In genomic region chr3:88561989-88562388, GRCm38 (mm10) we compare ENCODE assay signal across 13 mouse cellular contexts. TPM values are rescaled to one million over a fixed set of nuclear protein-coding genes. Genes with fewer than 3 reads are reported as not detected.
DNase-seq lines count a peak whose midpoint lies in the region; ATAC-seq and TF ChIP-seq lines count a peak whose summit lies in the region.
"Had no signal": no experiment of that assay in that cellular context is flagged by ENCODE, and none has a peak within 500 bp of the region (broad histone marks: within the 10 kb centered on the region; RNA-seq: fewer than 3 reads in every experiment).

No protein-coding gene starts in this region.

- H3K36me3 ChIP-seq in midbrain, embryonic 11.5 days (ENCODE audit: control insufficient read depth, insufficient read depth, low read length), result peaks cover 52% of the 10 kb centered on the region
- H3K36me3 ChIP-seq in midbrain, embryonic 13.5 days, result peaks cover 97% of the 10 kb centered on the region
- H3K36me3 ChIP-seq in myocyte (ENCODE audit: control insufficient read depth, insufficient read depth), result peaks cover 40% of the 10 kb centered on the region

- WGBS in midbrain, embryonic 11.5 days, result 75% methylated on average over 4 of the region's 4 CpGs
- 68% methylated on average over 4 of the region's 4 CpGs for WGBS in midbrain, embryonic 13.5 days

- TF ChIP-seq POLR2A in myocyte (IDR thresholded peaks at IDR 0.05; ENCODE audit: insufficient read length, low read depth), result no peak

- no peak overlapping the region for H3ac ChIP-seq in myocyte (ENCODE audit: control insufficient read depth, insufficient read length)

- no peaks in the 10 kb centered on the region for H3K27me3 ChIP-seq in midbrain, embryonic 11.5 days (ENCODE audit: control insufficient read depth, insufficient read depth, low read length)
- no peaks in the 10 kb centered on the region for H3K27me3 ChIP-seq in midbrain, embryonic 13.5 days
- no peaks in the 10 kb centered on the region for H3K27me3 ChIP-seq in myocyte (ENCODE audit: control insufficient read depth, insufficient read depth, insufficient read length)
- H3K27me3 ChIP-seq: limb, embryonic 15.5 days; stomach, embryonic 15.5 days had no signal

- DNase-seq in midbrain, embryonic 11.5 days (ENCODE audit: low spot score, missing footprints), result no peak
- peak; percentile 80 for DNase-seq in Muller cell, postnatal 12 days (ENCODE audit: inconsistent ontology term)
- DNase-seq in kidney, adult 11 months, result peak; percentile 67
- no peak for DNase-seq in adipocyte (ENCODE audit: low spot score)
- no peak for DNase-seq in heart, postnatal 10 days
- DNase-seq: right cerebral cortex, adult 18-20 months had no signal

- no peak overlapping the region for H3K27ac ChIP-seq in midbrain, embryonic 11.5 days (ENCODE audit: low read depth, low read length)
- H3K27ac ChIP-seq in midbrain, embryonic 13.5 days, result no peak overlapping the region
- H3K27ac ChIP-seq: heart, embryonic 10.5 days; limb, embryonic 15.5 days; stomach, embryonic 15.5 days had no signal

- peaks cover 7% of the 10 kb centered on the region for H3K79me2 ChIP-seq in myocyte (ENCODE audit: control insufficient read depth, insufficient read depth)

- H3K9ac ChIP-seq in midbrain, embryonic 11.5 days (ENCODE audit: low read length), result no peak overlapping the region
- no peak overlapping the region for H3K9ac ChIP-seq in midbrain, embryonic 13.5 days (replicated peaks)
- H3K9ac ChIP-seq: limb, embryonic 15.5 days; stomach, embryonic 15.5 days had no signal

- no peak overlapping the region for H3K4me3 ChIP-seq in midbrain, embryonic 11.5 days (ENCODE audit: low read depth, low read length)
- H3K4me3 ChIP-seq in midbrain, embryonic 13.5 days (replicated peaks), result no peak overlapping the region
- H3K4me3 ChIP-seq in myocyte, result no peak overlapping the region
- H3K4me3 ChIP-seq: heart, embryonic 10.5 days; limb, embryonic 15.5 days; stomach, embryonic 15.5 days had no signal

- no peaks in the 10 kb centered on the region; the same call in 1 of the 2 replicates for H3K4me1 ChIP-seq in midbrain, embryonic 11.5 days (ENCODE audit: control insufficient read depth, insufficient read depth, low read length)
- peaks cover 5% of the 10 kb centered on the region for H3K4me1 ChIP-seq in midbrain, embryonic 13.5 days (replicated peaks)
- H3K4me1 ChIP-seq: heart, embryonic 10.5 days; limb, embryonic 15.5 days; stomach, embryonic 15.5 days had no signal

- intact Hi-C loops in heart, postnatal 10 days (cut with DNase I), result no loop called here

- no peak overlapping the region for H3K4me2 ChIP-seq in midbrain, embryonic 11.5 days
- H3K4me2 ChIP-seq in midbrain, embryonic 13.5 days (replicated peaks), result no peak overlapping the region
- H3K4me2 ChIP-seq in myocyte (ENCODE audit: low read depth), result peak overlapping the region; percentile 47
- H3K4me2 ChIP-seq: limb, embryonic 15.5 days; stomach, embryonic 15.5 days had no signal

- no peaks in the 10 kb centered on the region for H3K9me3 ChIP-seq in midbrain, embryonic 11.5 days (ENCODE audit: control insufficient read depth, low read length)
- H3K9me3 ChIP-seq in midbrain, embryonic 13.5 days, result no peaks in the 10 kb centered on the region
- H3K9me3 ChIP-seq: heart, embryonic 10.5 days; limb, embryonic 15.5 days; stomach, embryonic 15.5 days had no signal

- peak; percentile 54; the same call in 1 of the 2 replicates for ATAC-seq in midbrain, embryonic 11.5 days (ENCODE audit: low FRiP score)
- ATAC-seq in midbrain, embryonic 13.5 days, result no peak
- ATAC-seq: intestine, postnatal 0 days had no signal

TF ChIP-seq in myocyte, 11 proteins besides CTCF, POLR2A, EP300 and RAD21:
- TF ChIP-seq REST (IDR thresholded peaks at IDR 0.05; ENCODE audit: insufficient read depth, insufficient read length), result no peak
- TF ChIP-seq MYOG (IDR thresholded peaks at IDR 0.05; ENCODE audit: control insufficient read depth in 1 of 3, insufficient read depth in 1 of 3, insufficient read length in 2 of 3, low read depth in 2 of 3), result peak in 1 of 3 experiments; percentile 51
- TF ChIP-seq POLR2AphosphoS2 (IDR thresholded peaks at IDR 0.05; ENCODE audit: insufficient read length, low read depth), result no peak
- peak in 1 of 3 experiments; percentile 10 for TF ChIP-seq MYOD1 (IDR thresholded peaks at IDR 0.05; ENCODE audit: control insufficient read depth in 1 of 3, insufficient read length in 2 of 3, low read depth in 2 of 3)
- no peak for TF ChIP-seq MAX (IDR thresholded peaks at IDR 0.05; ENCODE audit: low read depth)
- peak; percentile 53 for TF ChIP-seq USF1 (IDR thresholded peaks at IDR 0.05; ENCODE audit: low read depth)
- TF ChIP-seq CEBPB (IDR thresholded peaks at IDR 0.05; ENCODE audit: insufficient read depth, poor library complexity, severe bottlenecking), result no peak
- TF ChIP-seq E2F4 (IDR thresholded peaks at IDR 0.05; ENCODE audit: insufficient read depth), result no peak
- no peak for TF ChIP-seq SRF (IDR thresholded peaks at IDR 0.05; ENCODE audit: control insufficient read depth, insufficient read length, low read depth)
- TF ChIP-seq TCF12 (IDR thresholded peaks at IDR 0.05; ENCODE audit: insufficient read depth, poor library complexity, severe bottlenecking), result no peak
- no peak for TF ChIP-seq TCF3 (IDR thresholded peaks at IDR 0.05; ENCODE audit: insufficient read length, low read depth)
TF ChIP-seq in myocyte: peak in this region for 3.

RNA-seq across cellular contexts. Expression of gene Ubqln4, which starts 8.4 kb away (rescaled TPM):
- 72.4 and 73.0 TPM in 2 replicates for polyA plus RNA-seq in midbrain, embryonic 11.5 days (2014; fragmentation: Nextera tagmentation; extraction: Ambion mirVana)
- polyA plus RNA-seq in midbrain, embryonic 13.5 days (2015; fragmentation: Nextera tagmentation; extraction: Ambion mirVana), result 39.1 and 46.7 TPM in 2 replicates
- 44.9 TPM for polyA plus RNA-seq in myocyte (2012; fragmentation: generic; extraction: Trizol)
- total RNA-seq in heart, postnatal 10 days (2021), result 10 to 100 TPM; 56.5 to 57.2 TPM

RNA-seq across cellular contexts. Expression of gene Lamtor2, which starts 9.1 kb away (rescaled TPM):
- polyA plus RNA-seq in midbrain, embryonic 11.5 days (2014; fragmentation: Nextera tagmentation; extraction: Ambion mirVana), result 87.2 and 103 TPM in 2 replicates
- 181 and 182 TPM in 2 replicates for polyA plus RNA-seq in midbrain, embryonic 13.5 days (2015; fragmentation: Nextera tagmentation; extraction: Ambion mirVana)
- 165 TPM for polyA plus RNA-seq in myocyte (2012; fragmentation: generic; extraction: Trizol)
- 10 to 100 TPM; 87.3 to 94.0 TPM for total RNA-seq in heart, postnatal 10 days (2021)

RNA-seq across cellular contexts. Expression of gene Ssr2, which starts 13.7 kb away (rescaled TPM):
- polyA plus RNA-seq in midbrain, embryonic 11.5 days (2014; fragmentation: Nextera tagmentation; extraction: Ambion mirVana), result 154 and 157 TPM in 2 replicates
- polyA plus RNA-seq in midbrain, embryonic 13.5 days (2015; fragmentation: Nextera tagmentation; extraction: Ambion mirVana), result 142 and 148 TPM in 2 replicates
- 294 TPM for polyA plus RNA-seq in myocyte (2012; fragmentation: generic; extraction: Trizol)
- 100 to 1,000 TPM; 127 to 130 TPM for total RNA-seq in heart, postnatal 10 days (2021)

RNA-seq across cellular contexts. Expression of gene Rab25, which starts 13.9 kb away (rescaled TPM):
- 0.25 and 0.86 TPM in 2 replicates for polyA plus RNA-seq in midbrain, embryonic 11.5 days (2014; fragmentation: Nextera tagmentation; extraction: Ambion mirVana)
- polyA plus RNA-seq in midbrain, embryonic 13.5 days (2015; fragmentation: Nextera tagmentation; extraction: Ambion mirVana), result not detected in 2 replicates
- polyA plus RNA-seq in myocyte (2012; fragmentation: generic; extraction: Trizol), result 0.13 TPM
- not detected for total RNA-seq in heart, postnatal 10 days (2021)
- total RNA-seq: megakaryocyte, adult 5-6 weeks had no signal

RNA-seq across cellular contexts. Expression of gene Mex3a, which starts 29.8 kb away (rescaled TPM):
- polyA plus RNA-seq in midbrain, embryonic 11.5 days (2014; fragmentation: Nextera tagmentation; extraction: Ambion mirVana), result 44.5 and 45.1 TPM in 2 replicates
- 49.5 and 51.5 TPM in 2 replicates for polyA plus RNA-seq in midbrain, embryonic 13.5 days (2015; fragmentation: Nextera tagmentation; extraction: Ambion mirVana)
- polyA plus RNA-seq in myocyte (2012; fragmentation: generic; extraction: Trizol), result 8.1 TPM
- total RNA-seq in heart, postnatal 10 days (2021), result 1 to 10 TPM; 3.4 to 6.3 TPM

Comparison
In these comparisons a context has a peak if more than half of its experiments do, and no peak if none do; other contexts are left out.
1. DNase-seq: peak in Muller cell, postnatal 12 days (single experiment) and kidney, adult 11 months (single experiment); none in midbrain, embryonic 11.5 days (single experiment), adipocyte (single experiment) and heart, postnatal 10 days (0 of 2).